Mouse (Mus musculus) adrenal gland, postnatal 10 days (tissue): Measurements from ENCODE around the gene Arid5b. TPM values are rescaled to one million over a fixed set of nuclear protein-coding genes. Genes with fewer than 3 reads are reported as not detected.

Experiments used
- DNase-seq: peaks from one replicate; pipeline ENCODE4 v3.0.0; 2021; ENCODE audit warnings: mixed read lengths
- total RNA-seq, 2 experiments: library from RNA; stranded (reverse); gene quantifications; 2 replicates each; pipeline ENCODE4 v1.2.3; 2021

Gene Arid5b
- total RNA-seq, 2 experiments from 2014 or later = 25.8 to 31.5 TPM

DNA sequence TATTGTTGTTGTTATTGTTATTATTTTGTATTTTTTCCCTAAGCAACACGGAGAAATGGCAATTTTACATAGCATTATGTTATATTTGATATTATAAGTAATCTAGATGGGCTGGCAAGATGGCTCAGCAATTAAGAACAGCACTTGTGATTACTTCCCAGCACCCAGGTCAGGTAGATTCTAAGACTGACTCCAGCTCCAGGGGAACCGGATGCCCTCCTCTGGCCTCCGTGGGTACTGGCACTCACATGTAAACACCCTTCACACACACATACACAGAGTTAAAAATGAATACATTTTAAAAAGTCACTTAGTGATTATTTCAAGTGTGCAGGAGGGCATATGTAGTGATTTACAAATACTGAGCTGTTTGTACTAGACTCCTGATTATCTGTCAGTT lies 190.8 kb downstream of the Arid5b start:
- no peak for DNase-seq

DNA sequence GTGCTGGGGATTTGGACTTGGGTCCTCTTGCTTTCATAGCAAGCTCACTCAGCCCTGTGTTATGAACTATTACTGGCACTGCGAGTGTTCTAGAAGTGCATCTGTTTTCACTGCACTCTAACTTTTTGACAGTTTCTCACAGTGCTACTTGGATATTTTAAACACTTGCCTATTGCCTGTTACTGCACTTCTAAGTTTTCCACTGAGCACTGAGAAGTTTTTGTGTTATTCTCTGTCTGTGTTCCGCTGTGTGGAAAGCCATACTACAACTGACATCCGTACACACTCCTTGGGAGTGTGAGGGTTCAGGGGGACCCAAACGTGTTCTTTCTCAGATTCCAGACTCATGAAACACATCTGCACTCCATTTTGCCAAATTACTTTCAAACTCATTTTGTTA lies 191.6 kb downstream of the Arid5b start:
- DNase-seq = no peak

DNA sequence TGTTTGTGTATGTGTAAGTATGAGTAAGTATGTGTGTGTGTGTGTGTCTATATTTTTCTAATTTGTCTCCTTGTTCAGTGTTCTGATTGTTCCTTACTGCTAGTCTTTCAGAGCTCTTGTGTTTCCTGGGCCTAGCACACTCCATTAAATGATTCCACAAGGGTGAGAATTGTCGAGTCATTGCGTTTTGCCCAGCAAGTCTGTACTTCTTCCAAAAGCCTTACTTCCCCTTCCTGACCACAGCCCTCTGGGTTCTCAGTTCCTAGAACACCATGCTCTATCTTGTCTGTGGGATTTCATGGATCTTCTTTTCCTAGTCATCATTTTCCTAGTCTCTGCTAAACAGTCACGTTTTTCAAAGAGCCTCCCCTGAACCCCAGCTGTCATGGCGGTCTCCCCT lies 193.0 kb downstream of the Arid5b start:
- DNase-seq = no peak

DNA sequence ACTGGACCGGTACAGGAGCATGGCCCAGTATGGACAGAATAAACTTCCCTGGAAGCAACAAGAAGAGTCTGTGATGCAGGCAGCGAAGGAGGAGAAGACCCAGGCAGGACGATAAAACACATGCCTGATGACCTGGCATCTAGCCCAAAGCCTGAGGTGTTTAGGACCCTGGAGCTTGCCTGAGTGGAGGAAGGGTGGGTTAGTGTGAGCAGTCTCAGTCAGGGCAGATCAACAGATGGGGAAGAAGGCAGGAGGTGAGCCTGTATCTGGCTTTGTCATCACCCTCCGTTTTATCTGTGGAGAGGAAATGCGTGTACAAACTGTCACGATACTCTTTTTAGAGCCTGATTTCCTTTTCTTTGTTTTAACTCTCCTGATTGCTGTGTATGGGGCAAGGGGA lies 196.8 kb downstream of the Arid5b start:
- DNase-seq = no peak

DNA sequence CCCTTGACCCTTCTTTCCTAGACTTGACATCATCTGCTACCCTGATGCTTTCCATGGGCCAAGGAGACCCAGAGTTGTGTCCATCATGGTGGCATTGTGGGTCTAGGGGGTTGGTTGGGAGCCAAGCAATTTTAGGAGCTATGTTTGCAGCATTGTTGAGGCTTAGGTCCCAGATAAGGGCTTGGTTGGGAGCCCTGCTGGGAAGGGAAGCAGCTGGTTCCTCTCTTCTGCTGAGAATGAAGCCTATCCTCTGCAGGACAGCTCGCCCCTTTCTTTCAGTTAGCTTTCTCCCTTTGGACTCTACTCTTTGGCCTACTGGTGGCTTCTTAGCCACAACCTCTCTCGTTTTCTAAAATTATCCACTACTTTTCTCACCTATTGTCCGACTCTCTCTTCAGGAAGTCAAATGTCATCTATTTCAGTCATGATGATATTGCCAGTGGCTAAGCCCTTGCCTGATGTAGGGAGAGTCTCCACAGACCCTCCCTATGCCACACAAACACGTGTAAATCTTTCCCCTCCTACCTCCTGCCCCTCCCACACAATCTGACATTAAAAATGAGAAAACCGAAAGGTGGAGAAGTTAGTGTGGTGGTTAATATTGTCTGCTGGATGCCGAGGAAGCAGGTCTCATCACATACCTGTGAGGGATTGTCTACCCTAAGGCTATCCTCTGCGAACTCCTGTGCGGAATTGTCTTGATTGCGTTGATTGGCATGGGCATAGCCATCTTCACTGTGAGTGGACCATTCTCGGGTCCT lies 198.4 kb downstream of the Arid5b start:
- DNase-seq = no peak

DNA sequence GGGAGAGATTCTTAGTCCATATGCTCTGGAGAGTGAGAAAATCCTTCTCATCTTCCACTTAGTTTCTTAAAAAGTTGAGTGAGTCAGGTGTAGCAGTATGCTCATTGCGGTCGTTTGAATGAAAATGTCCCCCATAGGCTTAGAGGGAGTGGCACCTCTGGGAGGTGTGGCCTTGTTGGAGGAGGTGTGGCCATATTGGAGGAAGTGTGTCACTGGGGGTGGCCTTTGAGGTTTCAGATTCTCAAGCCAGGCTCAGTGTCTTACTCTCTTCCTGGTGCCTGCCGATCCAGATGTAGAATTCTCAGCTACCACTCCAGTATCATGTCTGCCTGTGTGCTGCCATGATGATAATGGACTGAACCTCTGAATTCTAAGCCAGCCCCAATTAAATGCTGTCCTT lies 199.8 kb downstream of the Arid5b start:
- no peak for DNase-seq

DNA sequence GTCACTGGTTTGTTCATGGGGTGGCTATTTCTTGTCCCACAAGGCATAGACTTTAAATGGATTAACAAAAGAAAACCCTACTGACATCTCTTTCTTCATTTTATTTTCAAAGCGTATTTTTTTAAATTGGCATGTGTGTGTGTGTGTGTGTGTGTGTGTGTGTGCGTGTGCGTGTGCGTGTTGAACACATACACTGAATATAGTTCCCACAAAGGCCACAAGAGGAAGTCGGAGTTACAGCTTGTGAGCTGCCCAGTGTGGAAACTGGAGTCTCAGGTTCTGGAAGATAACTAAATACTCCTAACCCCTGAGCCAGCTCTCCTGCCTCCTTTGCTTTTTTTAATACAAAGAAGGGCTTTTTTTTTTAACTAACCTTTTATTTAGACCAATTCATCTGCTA lies 203.4 kb downstream of the Arid5b start:
- DNase-seq = no peak

DNA sequence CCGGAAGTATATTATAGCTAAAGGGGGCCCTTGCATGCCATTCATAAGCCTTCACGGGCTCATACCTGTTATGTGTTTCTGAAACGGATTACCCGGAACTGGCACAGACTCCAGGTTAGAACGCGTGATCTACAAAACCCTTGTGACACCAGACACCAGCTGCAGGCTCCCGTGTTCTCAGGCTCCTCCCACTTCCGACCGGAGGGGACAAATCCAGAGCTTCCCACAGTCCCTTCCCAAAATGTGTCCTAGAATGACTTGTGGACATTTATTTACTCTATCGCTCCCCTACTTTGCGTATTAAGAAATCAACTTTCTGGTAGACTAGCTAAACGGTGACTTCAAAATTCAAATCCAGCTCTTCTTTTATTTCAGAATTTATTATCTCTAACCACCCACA lies 204.2 kb downstream of the Arid5b start:
- no peak for DNase-seq

DNA sequence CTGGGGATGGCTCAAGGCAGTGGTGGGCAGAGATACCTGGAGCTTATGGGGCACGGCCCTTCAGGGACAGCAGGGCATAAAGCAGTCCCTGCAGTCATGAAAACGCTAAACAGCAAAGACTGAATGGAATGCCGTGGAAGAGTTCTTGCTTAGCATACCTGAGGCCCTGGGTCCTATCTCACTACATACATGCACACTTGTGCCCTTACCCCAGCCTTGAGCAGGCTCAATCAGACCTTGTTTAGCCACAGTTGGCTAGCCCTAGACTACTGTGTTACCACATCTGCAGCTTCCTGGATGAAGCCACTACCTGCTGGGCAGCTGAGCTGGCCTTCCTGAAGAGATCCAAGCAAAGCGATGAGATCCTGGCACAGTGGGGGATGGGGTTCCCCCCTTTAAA lies 205.9 kb downstream of the Arid5b start:
- DNase-seq = no peak

DNA sequence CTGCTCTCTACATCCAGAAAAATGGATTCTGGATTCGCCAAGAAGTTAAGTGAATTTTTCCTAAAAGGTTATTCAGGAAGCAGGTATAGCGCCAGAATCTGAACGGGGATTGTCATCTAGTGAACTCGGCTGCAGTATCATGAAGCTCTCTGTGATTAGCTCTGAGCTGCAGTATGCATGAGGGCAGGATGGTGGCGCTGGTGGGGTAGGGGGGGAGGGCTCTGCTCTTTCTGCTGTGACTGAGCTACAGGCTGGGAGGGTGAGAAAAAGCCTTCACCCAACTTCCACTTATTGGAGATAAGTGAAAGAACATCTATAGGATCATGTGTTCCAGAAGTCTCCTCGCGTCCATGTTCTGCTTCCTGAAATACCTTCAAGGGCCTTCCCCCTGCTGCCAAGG lies 207.5 kb downstream of the Arid5b start:
- DNase-seq = no peak

DNA sequence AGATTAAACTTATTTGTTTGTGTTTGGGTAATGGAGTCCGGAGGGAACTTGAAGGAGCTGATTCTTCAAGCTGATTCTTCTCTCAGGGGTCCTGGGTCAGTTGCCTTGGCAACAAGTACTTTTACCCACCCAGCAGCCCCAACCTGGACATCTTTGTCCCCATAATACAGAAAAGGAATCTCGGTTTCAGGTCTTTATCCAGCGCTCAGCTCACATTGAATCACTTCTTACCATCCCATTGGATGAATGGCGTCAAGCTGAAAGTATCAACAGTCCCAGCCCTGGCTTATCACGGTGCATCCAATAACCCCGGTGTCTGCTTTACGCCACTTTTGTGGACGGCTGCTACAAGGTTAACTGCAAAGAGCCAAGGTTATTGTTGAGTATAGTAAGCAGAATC lies 210.1 kb downstream of the Arid5b start:
- no peak for DNase-seq

DNA sequence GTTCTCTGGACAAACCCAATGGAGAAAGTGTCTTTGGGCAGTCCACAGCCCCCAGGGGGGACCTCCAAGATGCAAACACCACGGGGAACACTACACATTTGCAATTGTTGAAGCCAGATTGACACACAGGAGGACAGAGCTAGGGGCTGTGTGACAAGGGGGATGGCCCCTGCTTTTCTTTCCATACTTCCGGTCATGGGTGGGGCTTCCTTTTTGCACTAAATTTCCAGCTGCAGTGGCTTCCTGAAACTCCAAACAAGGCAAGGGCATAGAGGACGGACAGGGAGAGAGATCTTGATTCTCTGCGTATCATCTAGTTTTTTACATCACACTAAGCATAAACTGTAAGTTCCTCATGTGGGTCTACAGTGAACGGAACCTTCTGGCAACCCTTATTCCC lies 210.6 kb downstream of the Arid5b start:
- DNase-seq = no peak

DNA sequence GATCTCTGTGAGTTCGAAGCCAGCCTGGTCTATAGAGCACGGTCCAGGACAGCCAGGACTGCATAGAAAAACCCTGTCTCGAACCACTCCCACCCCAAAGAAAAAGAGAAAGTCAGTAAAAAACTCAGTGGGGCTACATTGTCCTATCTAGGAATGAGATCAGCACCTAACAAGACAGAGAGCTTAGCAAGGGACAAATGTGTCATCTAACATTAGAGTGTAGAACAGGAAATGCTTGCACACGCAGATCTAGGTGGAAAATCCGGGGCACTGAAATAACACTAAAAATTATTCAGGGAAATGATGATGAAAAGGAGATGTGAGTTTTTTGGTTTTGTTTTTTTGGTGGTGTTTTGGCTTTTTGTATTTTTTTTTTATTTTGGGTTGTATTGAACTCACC lies 212.4 kb downstream of the Arid5b start:
- DNase-seq = no peak

DNA sequence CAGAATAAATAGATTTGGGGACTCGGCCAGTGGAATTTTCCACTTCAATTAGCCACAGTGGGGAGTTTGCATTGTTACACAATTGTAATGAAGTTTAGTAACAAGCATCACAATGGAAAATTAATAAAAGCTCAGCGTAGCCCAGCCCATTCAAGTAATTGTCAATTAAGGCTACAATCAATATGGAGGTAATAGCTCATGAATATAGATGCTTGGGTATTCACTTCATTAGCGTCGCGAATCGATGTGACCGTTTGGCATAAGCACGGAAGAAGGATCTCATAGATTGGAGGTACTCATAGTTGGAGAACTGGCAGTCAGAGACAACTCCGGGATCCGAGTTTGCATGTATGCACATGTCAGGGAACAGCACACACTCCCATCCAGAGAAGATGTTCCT lies 214.0 kb downstream of the Arid5b start:
- DNase-seq = no peak

DNA sequence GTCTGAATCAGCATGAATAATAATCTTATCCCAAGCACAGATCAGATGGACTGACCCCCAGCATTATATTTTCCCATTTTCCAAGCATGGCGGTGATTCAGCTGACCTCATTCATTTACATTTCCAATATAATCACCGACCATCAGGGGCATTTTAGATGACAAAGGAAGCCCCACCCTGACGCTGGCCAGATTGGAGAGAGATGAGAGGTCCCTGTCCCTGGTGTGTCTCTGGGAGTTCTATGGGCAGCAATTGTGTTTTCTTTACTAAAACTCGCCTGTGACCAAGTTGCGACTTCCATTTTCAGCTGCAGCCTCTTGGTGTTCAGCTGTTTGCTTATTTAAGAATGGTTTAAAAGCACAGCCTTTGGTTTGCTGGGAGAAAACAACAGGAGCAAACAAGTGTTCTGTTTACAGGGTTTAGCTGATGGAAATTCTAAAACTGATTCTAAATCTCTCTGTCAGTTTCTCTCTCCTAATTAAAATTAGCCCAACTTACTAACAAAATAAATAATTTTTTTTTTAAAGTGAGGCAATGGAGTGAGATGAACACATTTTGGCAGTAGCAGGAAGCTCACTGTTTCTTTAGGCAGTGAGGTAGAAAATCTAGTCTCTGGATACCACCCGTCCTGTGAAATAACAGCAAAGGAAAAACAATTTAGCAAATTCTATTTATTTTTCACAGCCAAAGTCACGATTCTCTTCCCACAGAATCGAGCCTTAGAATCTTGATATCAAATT lies 214.6 kb downstream of the Arid5b start:
- DNase-seq = no peak

DNA sequence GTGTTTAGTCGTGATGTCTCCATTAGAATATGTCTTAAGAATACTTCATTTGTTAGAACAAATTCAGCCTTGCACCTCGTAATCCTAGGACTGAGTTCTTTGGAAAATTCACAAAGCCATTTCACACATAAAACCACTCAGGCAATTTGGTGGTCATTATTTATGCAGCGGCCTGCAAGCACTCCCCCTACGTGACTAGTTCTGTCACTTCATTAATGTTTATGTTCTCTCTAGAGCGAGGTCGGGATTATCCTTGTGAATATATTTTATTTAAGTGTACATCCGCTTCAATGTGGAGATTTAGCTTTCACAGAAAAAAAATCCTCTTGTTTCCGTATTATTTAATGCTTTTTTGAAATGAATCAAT lies 217.3 kb downstream of the Arid5b start:
- DNase-seq = no peak

DNA sequence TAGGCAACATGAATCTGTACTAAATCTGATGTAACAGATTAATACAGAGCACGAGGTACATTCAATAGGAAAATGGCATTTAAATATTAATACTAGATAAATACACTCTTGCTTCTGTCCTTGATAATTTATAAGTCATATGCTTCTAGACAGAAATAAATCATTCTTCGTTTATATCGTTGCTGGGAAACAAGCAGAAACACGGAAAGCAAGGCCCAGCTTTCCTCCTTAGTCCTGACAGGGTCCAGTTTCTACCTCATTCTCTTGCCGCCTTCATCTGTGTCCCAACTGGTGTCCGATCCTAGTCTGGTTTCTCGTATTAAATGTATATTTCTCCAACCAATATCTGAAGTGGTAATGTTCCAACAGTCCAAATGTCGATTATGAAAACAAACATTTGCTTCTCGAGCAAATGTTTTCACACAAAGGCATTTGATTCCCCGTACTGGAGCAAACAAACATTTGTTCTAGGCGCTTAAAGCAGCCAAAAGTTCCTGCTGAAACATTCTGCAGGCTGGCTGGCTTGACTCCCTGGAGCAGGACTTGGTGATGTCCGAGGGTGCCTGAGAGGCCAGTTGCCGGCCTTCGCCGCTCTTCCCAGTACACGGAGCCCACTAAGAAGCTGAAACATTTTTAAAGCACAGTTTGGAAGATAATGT lies 217.8 kb downstream of the Arid5b start:
- peak; percentile 27 for DNase-seq

DNA sequence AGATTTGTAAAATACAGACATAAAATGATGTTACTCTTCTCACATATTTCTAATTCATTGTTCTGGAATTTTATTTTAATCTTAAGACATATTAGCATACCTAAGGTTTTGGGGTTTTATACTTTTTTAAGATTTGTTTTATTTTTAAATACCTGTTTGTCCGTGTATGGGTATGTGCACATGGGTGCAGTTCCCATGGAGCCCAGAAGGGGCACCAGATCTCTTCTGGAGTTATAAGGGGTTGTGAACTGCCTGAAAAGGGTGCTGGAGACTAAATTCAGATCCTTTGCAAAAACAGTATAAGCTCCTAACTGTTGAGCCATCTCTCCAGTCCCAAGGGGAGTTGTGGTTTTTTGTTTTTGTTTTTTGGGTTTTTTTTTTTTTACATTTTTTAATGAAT lies 220.2 kb downstream of the Arid5b start:
- no peak for DNase-seq

DNA sequence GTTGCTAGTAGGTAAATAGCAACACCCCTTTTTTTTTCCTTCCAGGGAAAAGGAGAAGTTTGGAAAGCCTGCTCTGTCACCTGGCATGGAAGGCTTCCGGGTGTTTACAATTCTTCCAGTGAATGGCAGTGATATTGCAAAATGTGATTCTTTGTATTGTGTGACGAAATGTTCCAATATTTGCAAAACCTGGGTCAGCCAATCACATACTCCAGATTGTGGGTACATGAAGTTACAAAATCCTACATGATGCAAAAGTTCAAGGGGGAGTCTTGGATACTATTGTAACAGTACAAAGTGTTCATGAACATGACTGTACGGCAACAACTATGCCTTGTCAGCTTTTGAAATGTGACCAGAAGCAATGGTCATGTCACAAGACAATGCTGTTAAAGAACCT lies 220.7 kb downstream of the Arid5b start:
- DNase-seq = peak; percentile 16

DNA sequence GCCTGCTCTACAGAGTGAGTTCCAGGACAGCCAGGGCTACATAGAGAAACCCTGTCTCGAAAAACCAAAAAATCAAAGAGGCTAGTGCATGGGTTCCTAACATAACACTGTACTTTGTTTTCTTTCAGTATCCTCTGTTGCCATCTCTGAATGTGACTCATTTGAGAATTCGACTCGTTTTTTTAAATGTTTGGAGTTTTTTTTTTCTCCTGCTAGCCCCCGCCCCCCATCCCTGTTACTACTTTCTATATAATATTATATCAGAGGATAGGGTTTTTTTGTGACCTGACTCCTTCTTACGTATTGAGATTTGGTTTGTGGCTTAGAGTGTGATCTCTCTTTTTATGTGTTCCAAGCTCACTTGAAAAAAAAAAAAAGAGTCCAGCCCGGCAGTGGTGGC lies 223.8 kb downstream of the Arid5b start:
- no peak for DNase-seq

DNA sequence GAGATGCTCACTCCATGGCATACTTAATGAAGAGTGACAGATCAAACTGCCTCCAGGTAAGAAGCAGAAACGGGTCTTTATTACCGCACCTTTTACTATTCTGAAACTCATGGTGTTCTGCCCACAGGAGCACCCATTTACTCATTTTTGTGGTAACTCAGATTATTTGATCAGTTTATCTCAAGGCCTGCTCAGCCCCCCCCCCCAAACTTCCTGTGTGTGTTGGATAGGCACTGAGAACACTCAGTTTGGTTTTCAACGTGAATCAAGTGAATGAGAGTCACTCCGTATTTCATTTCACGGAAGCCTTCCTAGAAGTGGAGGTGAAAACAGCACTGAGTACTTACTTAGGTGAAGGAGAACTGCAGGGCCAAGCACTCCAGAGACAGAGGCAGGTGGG lies 224.4 kb downstream of the Arid5b start:
- DNase-seq = no peak

DNA sequence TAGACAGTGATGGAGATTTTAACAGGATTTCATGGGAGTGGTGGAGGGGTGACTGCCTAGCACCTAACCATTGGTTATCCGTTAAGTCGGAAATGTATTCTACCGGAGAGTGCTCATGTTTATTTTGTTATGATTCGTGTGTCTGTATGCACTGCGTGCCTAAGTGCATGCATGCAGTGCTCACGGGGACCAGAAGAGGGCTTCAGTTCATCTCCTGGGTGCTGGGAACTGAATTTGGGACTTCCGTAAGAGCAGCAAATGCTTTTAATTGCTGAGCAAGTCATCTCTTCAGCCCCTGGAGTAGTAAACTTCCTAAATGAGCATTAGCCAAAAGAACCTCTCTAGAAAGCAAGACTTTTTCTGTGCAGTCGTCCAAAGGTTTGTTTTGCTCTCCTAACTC lies 226.2 kb downstream of the Arid5b start:
- no peak for DNase-seq

DNA sequence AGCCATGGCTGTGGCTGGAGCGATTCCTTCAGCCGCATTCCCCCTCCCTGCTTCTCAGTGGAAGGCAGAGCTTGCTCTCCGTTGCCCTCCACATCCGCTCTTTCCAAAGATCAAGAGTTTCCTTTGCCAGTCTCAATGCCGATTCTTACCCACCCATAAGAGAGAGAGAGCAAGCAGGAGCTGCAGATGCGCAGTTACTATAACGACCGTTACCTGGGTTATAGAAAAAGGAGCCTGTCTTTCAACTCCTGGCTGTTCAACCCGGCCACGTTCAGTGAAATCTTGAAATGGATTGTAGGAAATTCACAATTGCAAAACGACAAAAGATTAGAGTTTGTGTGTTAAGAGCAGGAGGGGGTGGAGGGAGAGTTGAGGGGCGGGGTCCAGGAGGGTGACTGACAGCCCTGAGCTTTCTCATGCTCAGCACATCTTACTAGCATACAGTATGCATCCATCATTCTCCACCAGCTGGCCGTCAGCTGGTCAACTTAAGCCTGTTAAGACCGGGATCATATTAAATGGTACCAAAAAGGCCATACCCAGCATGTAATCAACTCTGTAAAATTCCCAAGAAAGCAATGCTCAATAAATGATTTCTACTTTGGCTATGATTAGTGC lies 227.1 kb downstream of the Arid5b start:
- no peak for DNase-seq
